Mouse (Mus musculus): ENCODE data around the gene Ccdc187.

DNA sequence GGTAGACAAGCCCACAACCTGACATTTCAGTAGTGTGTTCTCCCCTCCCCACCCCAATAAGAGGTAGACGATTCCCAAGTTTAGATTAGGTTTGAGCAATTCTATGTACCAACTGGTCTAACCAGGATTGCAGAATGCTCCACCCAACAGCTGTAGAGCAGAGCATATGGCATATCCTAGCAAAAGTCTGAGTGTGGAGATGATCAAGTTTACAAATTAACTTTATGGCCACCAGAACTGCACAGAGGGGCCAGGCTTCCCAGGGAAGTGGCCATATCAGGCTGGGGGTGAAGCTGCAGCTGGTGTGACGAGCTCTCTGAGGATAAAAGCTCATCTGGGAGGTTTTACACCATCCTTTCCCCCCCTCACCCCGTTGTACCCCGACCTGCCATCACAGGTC is 29.7 kb downstream of the Ccdc187 start:
- no peak for TF ChIP-seq POLR2A (IDR thresholded peaks at IDR 0.05; ENCODE audit: insufficient read depth, low read depth, low read length)
- no peak for TF ChIP-seq CTCF (IDR thresholded peaks at IDR 0.05; ENCODE audit: insufficient read depth, low read depth, low read length)

Data from olfactory bulb, adult 2 months (tissue).